Mouse (Mus musculus) midbrain, embryonic 14.5 days (tissue): ENCODE results near the gene Crybb1. TPM values are rescaled to one million over a fixed set of nuclear protein-coding genes. Genes with fewer than 3 reads are reported as not detected.

Source experiments
- ATAC-seq: fragments of 200-750 bp; cut with Nextera tagmentation; 2 replicates; pipeline ENCODE4 v1.8.0; 2017; ENCODE audit warnings: moderate number of reproducible peaks, moderate library complexity; ENCODE audit not compliant: low FRiP score, low TSS enrichment
- DNase-seq: peaks from one replicate; pipeline ENCODE4 v3.0.0-alpha.2; 2015
- H3K27ac ChIP-seq: fragments of 300-500 bp; sonication (generic); replicated peaks from 2 replicates; pipeline ENCODE4 v1.5.1; 2014; ENCODE audit warnings: mild to moderate bottlenecking, low read depth, low read length, moderate library complexity
- H3K27me3 ChIP-seq: fragments of 300-500 bp; sonication (generic); 2 replicates; pipeline ENCODE4 v1.6.1; 2014; ENCODE audit warnings: low read length, control low read depth, mixed read lengths; ENCODE audit not compliant: control insufficient read depth, insufficient read depth
- H3K36me3 ChIP-seq: fragments of 300-500 bp; sonication (generic); 2 replicates; pipeline ENCODE4 v1.6.1; 2014; ENCODE audit warnings: low read length, control low read depth; ENCODE audit not compliant: control insufficient read depth, insufficient read depth
- H3K4me1 ChIP-seq: fragments of 300-500 bp; sonication (generic); 2 replicates; pipeline ENCODE4 v1.6.1; 2014; ENCODE audit warnings: mild to moderate bottlenecking, antibody characterized with exemption, low read length, control low read depth; ENCODE audit not compliant: control insufficient read depth, insufficient read depth
- H3K4me2 ChIP-seq: fragments of 300-500 bp; sonication (generic); 2 replicates; pipeline ENCODE4 v1.6.1; 2014; ENCODE audit warnings: mild to moderate bottlenecking, low read length, moderate library complexity
- H3K4me3 ChIP-seq: fragments of 300-500 bp; sonication (generic); replicated peaks from 2 replicates; pipeline ENCODE4 v1.5.1; 2014; ENCODE audit warnings: low read depth, low read length
- H3K9ac ChIP-seq: fragments of 300-500 bp; sonication (generic); replicated peaks from 2 replicates; pipeline ENCODE4 v1.6.1; 2014; ENCODE audit warnings: mild to moderate bottlenecking, low read length, moderate library complexity
- H3K9me3 ChIP-seq: fragments of 300-500 bp; sonication (generic); 2 replicates; pipeline ENCODE4 v1.6.1; 2016; ENCODE audit warnings: low read length, control low read depth, mixed read lengths; ENCODE audit not compliant: control insufficient read depth
- WGBS: fragments of 180-500 bp; shearing (Covaris S2); extraction: QIAGEN DNeasy Blood & Tissue Kit; methylation state at CpG from one replicate; pipeline ENCODE4 v1.1.7; 2014; 5-methylcytosine and 5-hydroxymethylcytosine counted together
- polyA plus RNA-seq: library from polyadenylated mRNA; unstranded; fragments of >200 nt; fragmentation: Nextera tagmentation; extraction: Ambion mirVana; gene quantifications from 2 replicates; pipeline ENCODE4 v1.2.1, GENCODE M21; 2014

Gene Crybb1
- polyA plus RNA-seq, 1 experiment from 2014 or later = 1.9 TPM

DNA sequence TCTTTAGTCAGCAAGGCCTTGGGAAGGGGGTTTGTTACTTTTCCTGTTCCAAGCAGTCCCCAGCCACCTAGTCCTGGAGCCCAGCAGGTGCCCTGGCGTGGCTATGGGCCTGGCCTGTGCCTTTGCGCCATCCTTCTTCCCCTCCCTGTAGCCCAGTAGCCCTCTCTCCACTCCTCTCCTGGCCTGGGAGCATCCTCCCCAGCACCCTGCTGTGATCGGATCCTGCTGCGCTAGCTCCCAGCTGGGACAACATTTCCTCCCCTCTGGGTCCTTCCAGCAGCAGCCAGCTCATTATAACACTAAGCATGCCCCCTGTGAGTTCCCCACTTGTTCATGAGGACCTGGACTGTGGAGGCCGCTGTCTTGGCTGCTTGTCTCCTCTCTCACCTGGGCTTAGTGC is 50.2 kb downstream of the Crybb1 start:
- no peak overlapping the region for H3K27ac ChIP-seq
- H3K9me3 ChIP-seq = no peaks in the 10 kb centered on the region
- no peak overlapping the region for H3K4me2 ChIP-seq
- ATAC-seq (no peak), DNase-seq (no peak)
- no peak overlapping the region for H3K4me3 ChIP-seq
- peaks cover 26% of the 10 kb centered on the region for H3K36me3 ChIP-seq
- H3K4me1 ChIP-seq = no peaks in the 10 kb centered on the region
- 63% methylated on average over 5 of the region's 5 CpGs for WGBS
- no peak overlapping the region for H3K9ac ChIP-seq
- no peaks in the 10 kb centered on the region for H3K27me3 ChIP-seq

DNA sequence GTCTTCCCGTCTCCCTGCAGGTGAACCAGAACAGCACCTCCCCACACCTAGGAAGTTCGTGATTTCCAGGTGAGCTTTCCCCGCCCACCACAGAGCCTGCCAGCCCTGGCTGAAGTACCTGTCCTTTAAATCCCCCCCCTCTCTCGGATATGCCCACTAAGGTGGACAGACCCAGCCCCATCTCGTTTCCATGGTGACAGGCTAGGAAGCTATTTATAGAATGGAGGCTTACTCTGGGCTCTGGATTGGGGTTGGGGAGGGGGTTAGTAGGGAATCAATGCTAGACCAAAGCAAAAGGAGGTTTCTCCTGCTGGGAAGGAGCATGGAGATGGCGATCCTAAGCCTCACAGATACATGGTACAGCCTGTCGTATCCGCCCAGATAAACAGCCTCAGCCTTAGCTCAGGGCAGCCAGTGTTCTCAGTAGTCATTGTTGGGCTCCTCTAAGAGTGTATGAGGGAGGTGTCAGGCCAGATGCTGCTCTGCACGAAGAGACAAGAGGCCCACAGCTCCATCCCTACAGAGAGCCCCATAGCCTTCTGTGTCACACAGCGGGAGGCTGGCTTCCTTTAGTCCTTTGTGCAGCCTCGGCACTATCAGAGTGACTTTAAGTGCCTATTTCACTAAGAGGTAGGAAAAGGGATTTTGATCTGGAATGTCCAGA is 57.7 kb downstream of the Crybb1 start:
- Histone ChIP-seq H3K36me3 (peaks cover 39% of the 10 kb centered on the region), H3K9ac (no peak overlapping the region), H3K27me3 (no peaks in the 10 kb centered on the region), H3K9me3 (no peaks in the 10 kb centered on the region), H3K4me2 (no peak overlapping the region), H3K4me1 (no peaks in the 10 kb centered on the region), H3K27ac (peak overlapping the region; percentile 49; the same call in 1 of the 2 replicates), H3K4me3 (no peak overlapping the region)
- DNase-seq (peak; percentile 39), ATAC-seq (no peak)
- 44% methylated on average over 11 of the region's 11 CpGs for WGBS

DNA sequence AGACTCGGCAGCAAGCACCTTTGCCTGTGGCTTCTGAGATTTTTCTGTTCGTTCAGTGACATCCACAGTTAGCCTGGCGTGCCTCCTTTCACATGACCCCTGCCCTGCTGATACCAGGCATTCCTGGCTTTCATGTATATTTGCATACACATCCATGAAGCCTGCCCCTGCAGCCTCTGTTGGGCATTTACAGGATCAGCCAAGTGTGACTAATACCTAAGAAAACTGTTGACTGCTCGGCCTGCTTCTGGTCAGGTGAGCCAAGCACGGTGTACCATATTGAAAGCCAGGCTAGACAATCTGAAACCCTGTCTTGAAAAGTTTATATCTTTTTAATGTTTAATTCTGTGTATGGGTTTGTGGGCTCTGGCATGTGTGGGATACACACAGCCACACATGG is 60.9 kb downstream of the Crybb1 start:
- no peaks in the 10 kb centered on the region for H3K9me3 ChIP-seq
- peaks cover 24% of the 10 kb centered on the region for H3K36me3 ChIP-seq
- 55% methylated on average over 5 of the region's 5 CpGs for WGBS
- no peak overlapping the region for H3K27ac ChIP-seq
- no peaks in the 10 kb centered on the region for H3K4me1 ChIP-seq
- no peak overlapping the region for H3K4me3 ChIP-seq
- H3K27me3 ChIP-seq = no peaks in the 10 kb centered on the region
- no peak overlapping the region for H3K4me2 ChIP-seq
- ATAC-seq = no peak
- H3K9ac ChIP-seq = no peak overlapping the region
- no peak for DNase-seq

DNA sequence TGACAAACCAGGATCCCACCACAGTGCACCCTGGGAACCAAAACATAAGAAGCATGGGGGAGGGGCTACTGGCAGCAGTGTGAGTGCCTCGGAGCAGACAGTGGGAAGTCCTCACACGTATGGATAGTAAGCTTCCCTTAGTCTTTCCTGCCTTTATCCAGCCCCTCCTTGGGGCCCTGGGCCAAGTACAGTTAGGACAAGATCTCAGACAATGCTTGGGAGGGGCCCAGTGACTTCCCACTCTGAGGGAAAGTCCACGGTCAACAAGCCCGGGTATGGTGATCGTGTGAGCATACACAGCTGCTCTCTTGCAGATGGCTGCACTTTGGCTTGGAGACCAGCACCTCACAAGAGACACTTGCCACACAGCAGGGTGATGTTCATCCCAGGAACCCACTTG is 61.7 kb downstream of the Crybb1 start:
- WGBS = 61% methylated on average over 5 of the region's 5 CpGs
- Histone ChIP-seq H3K9ac (no peak overlapping the region), H3K27ac (no peak overlapping the region), H3K4me1 (no peaks in the 10 kb centered on the region), H3K4me3 (no peak overlapping the region), H3K4me2 (no peak overlapping the region), H3K27me3 (no peaks in the 10 kb centered on the region), H3K36me3 (peaks cover 21% of the 10 kb centered on the region), H3K9me3 (no peaks in the 10 kb centered on the region)
- DNase-seq (no peak), ATAC-seq (no peak)

Other genes starting within 250 kb of the Crybb1 start
- 0.93 and 1.2 TPM in 2 replicates for gene Cryba4, start 3.3 kb upstream of the Crybb1 start, polyA plus RNA-seq
- gene Tpst2, start 20.9 kb downstream of the Crybb1 start, polyA plus RNA-seq = 24.7 and 26.4 TPM in 2 replicates
- gene Tfip11, start 70.5 kb downstream of the Crybb1 start, polyA plus RNA-seq = 29.1 and 29.9 TPM in 2 replicates
- gene Srrd, start 87.2 kb downstream of the Crybb1 start, polyA plus RNA-seq = 52.4 and 68.6 TPM in 2 replicates
- gene Hps4, start 87.3 kb downstream of the Crybb1 start, polyA plus RNA-seq = 42.0 and 47.4 TPM in 2 replicates
- 0.12 and 0.26 TPM in 2 replicates for gene Gm6583, start 100.2 kb downstream of the Crybb1 start, polyA plus RNA-seq
- gene Asphd2, start 139.1 kb downstream of the Crybb1 start, polyA plus RNA-seq = 91.5 and 103 TPM in 2 replicates
- gene Gm6588, start 193.6 kb downstream of the Crybb1 start, polyA plus RNA-seq = 0.26 and 0.61 TPM in 2 replicates